Mouse (Mus musculus) T-helper 2 cell (primary cell): ENCODE results near the gene Ing5.
"Not testable (repeated sequence)": the region's sequence is repeated elsewhere in the genome, so short reads cannot be mapped to it uniquely, and the experiment has no call there.

Source experiments
- in situ Hi-C: fragments of 300-600 bp; cut with MboI, MseI; formaldehyde crosslinking; loops from one replicate; pipeline ENCODE4 v1.15.1; 2025; ENCODE audit warnings: high pct_unique_total_duplicates

Ing5 gene

DNA sequence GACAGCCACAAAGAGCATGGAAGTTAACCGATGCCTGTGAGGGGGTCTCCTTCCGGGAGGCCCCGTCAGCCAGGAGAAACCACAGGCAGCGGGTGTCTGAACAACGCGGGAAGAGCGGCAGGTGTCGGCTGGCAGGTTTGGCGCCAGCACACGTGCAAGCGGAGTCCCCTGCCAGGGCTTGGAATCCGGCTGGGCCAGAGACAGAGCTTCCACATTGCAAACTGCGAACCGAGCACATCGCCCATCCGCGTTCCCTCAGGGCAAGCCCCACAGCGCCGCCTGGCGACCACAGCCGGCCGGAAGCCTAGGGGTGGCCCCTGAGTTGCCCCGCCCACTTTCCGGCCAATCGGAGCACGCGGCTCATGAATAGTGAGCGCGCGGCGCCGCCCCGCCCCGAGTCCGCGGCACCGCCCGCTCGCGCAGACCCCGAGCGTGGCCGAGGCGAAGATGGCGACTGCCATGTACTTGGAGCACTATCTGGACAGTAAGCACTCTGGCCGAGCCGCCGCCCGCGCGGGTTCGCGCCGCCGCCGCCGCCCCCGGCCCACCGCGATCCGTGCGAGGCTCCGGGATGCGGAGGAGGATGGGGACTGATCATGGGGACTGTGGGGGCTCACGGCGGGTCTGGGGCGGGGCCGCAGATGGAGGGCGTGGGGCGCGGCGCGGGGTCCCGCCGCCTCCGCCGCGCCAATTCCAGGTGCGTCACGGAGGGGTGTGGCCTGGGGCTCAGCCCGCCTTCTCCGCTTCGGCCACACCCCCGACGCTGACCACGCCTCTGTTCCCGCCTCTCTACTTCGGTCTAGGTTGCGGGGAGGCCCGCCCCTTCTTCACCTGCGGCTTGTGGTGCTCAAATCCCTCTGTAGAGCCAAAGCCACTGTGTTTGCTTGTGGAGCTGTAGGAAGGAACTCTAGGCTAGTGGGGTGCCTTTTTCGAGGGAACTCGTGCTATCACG lies at the start of gene Ing5:
Gene Ing5, plus strand, starts transcription at position 410 of the 952 bp plus-strand sequence.
- in situ Hi-C loops = no loop called here

- in situ Hi-C loops = loop anchor here (10.0 kb wide), 1 partner anchor 240 kb away; the partner anchor contains the start of gene Farp2
Observed at GRCm38 (mm10) chr1:93754573-93755290, 49.0 kb upstream of the Ing5 start, which contains the start of gene Thap4. Gene Thap4, minus strand, starts transcription at chr1:93754864.

DNA sequence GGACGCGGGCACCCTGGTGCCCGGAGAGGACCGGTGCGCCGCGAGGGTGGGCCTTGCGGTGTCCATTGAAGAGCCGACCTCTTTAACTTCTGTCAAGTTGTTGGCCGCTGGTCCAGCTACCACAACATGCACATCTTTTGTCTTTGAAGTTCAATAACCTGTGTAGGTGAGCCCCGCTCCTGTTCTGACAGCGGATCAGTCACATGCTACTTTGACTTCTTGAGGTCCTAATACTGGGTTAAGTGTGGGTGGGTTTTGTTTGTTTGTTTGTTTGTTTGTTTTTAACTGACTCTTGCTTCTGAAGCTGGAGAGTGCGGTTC lies 48.5 kb upstream of the Ing5 start:
- in situ Hi-C loops = loop anchor here (10.0 kb wide), 1 partner anchor 240 kb away; the partner anchor contains the start of gene Farp2

DNA sequence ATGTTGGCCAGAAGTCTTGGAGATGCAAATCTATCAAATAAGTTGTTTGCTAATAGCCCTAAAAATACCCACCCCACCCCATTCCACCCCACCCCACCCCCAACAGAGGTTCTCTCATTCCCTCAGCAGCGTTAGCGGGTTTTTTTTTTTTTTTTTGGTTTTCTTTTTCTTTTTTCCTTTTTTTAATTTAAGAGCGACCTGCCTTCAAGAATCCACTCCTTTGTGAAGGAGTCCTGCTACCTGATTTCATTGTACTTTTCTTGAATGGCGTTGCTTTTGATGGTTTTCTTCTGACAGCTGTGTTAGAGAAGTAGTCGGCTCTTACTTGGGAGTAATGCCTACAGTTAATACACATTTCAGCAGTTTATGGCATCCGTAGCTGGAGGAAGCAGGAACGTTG lies 48.1 kb upstream of the Ing5 start:
- in situ Hi-C loops = loop anchor here (10.0 kb wide), 1 partner anchor 241 kb away; the partner anchor contains the start of gene Farp2

GRCm38 (mm10) chr1:93756154-93756553 lies 47.6 kb upstream of the Ing5 start:
- in situ Hi-C loops = loop anchor here (10.0 kb wide), 1 partner anchor 241 kb away; the partner anchor contains the start of gene Farp2

DNA sequence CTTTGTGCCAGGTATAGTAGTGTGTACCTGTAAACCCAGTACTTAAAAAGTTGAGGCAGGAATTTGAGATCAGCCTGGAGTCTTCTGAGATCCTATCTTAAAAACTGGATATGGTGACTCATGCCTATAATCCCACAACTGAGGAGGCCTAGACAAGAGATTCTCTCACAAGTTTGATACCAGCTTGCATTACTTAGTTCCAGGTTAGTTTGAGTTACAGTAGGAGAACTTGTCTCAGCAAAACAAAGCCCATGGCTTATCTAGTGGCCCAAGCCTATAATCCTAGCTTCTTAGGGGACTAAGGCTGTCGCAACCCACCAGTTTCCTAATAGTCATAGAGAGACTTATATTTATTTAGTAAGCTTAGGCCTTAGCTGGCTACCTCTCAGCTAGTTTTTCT lies 43.7 kb upstream of the Ing5 start:
- in situ Hi-C loops = no loop called here

DNA sequence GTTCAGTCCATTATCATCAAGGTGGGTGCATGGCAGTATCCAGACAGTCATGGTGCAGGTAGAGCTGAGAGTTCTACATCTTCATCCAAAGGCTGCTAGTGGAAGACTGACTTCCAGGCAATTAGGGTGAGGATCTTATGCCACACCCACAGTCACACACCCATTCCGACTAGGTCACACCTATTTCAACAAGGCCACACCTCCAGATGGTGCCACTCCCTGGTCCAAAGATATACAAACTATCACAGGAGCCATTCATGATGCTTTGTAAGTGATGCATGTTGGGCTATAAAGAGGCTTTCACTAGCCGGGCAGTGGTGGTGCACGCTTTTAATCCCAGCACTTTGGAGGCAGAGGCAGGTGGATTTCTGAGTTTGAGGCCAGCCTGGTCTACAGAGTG lies 40.2 kb upstream of the Ing5 start:
- in situ Hi-C loops = not testable (repeated sequence)

DNA sequence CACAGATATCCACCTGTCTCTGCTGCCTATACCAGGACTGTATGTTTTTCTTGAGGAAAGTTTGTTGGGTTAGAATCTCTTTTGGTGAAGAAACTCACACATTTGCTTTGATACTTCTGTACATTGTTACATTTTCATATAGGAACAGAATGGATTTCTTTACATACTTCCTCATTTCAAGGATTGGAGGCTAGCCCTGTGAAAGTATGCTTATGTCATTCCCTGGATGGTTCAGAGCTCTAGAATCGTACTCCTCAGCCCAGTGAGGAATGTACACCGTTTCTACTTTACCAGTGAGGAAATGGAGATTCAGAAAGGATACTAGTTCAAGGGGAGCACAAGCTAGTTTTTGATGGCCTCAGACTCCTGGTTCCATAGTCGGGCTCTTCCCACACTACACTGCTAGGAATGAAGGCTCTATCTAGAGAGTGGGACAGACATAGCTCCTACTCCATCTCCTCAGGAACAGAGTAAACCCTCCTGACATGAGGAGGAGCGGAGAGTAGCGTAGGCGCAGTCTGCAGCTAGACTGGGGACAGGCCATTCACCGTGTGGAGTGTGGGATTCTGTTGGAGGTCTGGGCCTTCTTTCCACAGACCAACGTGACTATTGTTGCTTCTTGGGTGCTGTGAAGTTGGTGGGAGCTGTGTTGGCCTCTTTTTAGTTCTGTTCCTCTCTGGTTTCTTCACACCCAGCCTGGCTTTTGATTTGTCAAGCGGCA lies 38.7 kb upstream of the Ing5 start:
- in situ Hi-C loops = no loop called here

DNA sequence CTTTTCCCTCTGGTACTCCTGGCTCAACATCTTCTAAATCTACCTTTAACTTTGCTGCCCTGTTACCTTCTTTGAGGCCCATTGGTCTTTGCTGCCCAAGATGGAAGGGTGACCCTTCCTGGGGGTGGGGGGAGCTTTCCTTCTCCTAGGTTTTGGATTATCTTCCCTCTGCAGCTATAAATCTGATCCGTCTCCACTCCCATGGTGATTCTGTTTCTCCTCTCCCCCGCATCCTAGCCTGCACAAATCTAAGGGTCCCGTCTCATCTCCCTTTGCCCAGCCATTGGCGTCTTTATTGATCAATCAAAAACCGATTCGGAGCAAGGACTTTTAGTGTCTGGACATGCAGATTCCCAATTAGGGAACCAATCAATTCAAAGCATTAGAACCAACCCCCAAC lies 36.2 kb upstream of the Ing5 start:
- in situ Hi-C loops = no loop called here

- in situ Hi-C loops = no loop called here
Observed at GRCm38 (mm10) chr1:93769901-93770300, 33.9 kb upstream of the Ing5 start.

- in situ Hi-C loops = no loop called here
Observed at GRCm38 (mm10) chr1:93776686-93777085, 27.1 kb upstream of the Ing5 start.

DNA sequence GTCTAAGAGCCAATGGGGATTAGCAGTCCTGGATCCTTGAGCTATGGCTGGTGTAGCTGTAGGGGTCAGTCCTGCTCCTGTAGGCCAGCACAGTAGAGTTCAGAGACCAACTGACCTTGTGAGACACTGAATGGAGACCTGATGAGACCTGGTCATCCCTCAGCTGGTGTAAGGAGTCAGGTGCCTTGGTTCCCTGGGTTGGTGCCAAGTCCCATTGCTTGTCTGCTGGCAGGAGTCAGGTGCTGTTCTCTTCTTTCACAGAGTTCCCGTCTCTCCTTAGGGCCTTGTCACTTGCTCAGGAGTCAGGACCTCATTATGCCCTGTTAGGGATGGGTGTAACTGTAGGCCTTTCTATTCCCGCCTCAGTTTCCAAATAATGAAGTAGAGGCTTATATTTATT lies 16.9 kb upstream of the Ing5 start:
- in situ Hi-C loops = no loop called here

- in situ Hi-C loops = no loop called here
Observed at GRCm38 (mm10) chr1:93794526-93794925, 9.2 kb upstream of the Ing5 start.

DNA sequence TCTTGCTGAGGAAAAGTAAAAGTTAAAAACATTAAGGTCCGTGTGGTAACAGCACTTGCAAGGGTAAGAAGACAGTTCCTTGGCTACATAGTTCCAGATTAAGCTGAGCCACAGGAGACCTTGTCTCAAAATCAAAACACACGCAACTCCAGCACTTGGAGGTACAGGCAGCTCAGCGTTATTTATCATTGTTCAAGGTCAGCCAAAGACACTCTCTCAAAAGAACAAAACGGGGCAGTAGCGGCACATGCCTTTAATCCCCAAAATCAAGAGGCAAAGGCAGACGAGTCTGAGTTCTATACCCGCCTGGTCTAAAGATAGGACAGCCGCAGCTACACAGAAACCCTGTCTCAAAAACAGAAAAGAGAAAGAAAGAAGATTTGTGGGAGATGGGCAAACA lies 7.9 kb upstream of the Ing5 start:
- in situ Hi-C loops = no loop called here

DNA sequence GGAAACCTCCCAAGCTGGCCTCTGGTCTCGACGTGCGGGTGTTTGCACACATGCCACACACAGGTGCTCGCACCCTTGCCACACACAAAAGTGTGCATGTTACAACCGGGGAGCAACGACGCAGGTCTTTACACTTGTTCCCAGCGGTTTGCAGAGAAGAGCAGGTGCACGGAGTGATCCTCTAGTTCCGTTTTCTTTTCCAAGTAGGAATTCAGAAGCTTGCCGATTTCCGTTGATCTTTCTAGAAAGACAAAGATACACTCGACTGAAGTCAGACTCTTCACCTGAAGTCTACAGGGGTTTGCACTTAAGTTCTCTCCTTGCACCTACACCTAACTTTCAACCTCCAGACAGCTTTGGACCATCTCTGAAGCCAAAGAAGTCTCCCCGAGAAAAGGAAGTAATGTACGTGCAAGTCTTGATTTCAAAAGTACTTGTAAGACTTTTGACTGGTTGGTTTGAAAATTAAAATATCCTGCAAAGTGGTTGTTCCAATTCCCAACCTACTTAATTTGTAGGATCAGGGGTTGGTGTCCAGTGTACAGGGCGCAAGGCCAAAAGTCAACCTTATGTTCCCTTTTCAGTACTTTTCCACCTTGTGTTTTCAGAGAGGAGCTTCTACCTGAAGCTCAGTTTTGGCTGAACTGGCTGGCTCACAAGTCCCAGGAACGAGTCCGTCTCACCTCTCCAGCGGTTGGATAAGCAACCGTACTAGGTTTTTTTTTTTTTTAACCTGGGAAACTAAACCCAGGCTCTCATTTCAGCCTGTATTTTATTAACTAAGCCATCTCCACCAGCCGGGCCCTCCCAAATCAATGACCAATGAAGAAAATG lies 2.9 kb upstream of the Ing5 start:
- in situ Hi-C loops = no loop called here

- in situ Hi-C loops = no loop called here
Observed at GRCm38 (mm10) chr1:93801741-93802238, 2.0 kb upstream of the Ing5 start, which contains the start of gene Dtymk. Gene Dtymk, minus strand, starts transcription at chr1:93801934.

- in situ Hi-C loops = no loop called here
Observed at GRCm38 (mm10) chr1:93802771-93803170, 994 bp upstream of the Ing5 start.

GRCm38 (mm10) chr1:93804818-93805217 lies 1.1 kb downstream of the Ing5 start:
- in situ Hi-C loops = no loop called here

- in situ Hi-C loops = no loop called here
Observed at GRCm38 (mm10) chr1:93805221-93805951, 1.6 kb downstream of the Ing5 start.

- in situ Hi-C loops = no loop called here
Observed at GRCm38 (mm10) chr1:93808871-93809270, 5.1 kb downstream of the Ing5 start.
